Mouse (Mus musculus) ovary, postnatal 14 days (tissue): ENCODE measurements around the gene Rps15.

ENCODE experiments used
- DNase-seq: peaks from one replicate; pipeline ENCODE4 v3.0.0; 2022; ENCODE audit warnings: low spot score

Gene Rps15

DNA sequence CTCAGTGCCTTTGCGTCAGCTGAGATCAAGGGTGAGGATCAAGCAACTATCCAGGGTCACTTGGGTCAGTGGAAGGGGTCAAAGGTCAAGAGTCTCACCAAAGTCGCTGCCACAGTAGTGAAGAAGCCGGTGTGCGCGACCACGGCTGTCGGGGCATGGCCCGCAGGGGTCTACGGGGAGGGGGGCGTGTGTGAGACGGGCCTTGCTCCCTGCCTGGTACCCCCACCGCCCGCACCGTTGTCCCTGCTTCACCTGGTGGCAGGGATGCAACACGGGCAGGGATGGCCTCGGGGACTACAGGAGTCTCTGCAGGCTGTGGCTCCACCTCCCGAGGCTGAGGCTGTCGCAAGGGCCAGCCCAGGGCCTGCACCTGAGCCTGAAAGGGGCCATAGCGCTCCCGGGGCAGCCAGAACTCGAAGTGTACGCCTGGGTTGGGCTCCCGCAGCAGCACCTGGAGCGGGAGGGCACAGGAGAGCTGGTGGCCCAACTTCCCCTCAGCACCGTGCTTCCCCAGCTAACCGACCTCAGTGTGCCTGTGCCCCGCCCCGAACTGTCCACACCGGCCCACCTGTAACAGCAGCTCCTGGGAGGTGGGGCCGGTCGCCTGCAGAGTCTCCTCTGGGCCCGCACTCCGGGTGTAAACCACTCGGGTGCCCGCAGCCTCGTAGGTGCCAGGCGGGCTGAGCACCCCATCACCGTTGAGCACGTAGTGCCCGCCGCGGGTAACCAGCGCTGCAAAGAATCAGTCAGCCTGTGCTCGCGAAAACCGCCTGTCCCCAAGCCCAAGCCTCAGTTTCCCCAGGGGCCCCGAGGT is 49.4 kb downstream of the Rps15 start:
- no peak for DNase-seq

DNA sequence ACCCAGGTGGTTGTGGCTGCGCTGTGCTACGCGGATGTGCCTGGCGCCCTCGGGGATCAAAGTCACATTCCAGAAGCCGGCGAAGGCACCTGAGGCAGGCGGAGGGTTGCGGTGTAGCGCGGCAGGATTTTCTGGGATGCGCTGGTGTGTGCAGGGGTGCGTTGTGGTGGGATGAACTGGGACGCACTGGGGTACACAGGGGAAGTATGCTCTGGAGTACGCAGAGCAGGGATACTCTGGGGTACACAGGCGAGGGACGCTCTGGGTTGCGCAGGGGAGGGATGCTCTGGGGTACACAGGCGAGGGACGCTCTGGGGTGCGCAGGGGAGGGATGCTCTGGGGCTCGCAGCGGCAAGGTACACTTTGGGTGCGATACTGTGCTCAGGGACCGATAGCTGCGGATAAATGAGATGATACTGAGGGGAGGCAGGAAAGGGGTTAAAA is 50.1 kb downstream of the Rps15 start:
- no peak for DNase-seq

DNA sequence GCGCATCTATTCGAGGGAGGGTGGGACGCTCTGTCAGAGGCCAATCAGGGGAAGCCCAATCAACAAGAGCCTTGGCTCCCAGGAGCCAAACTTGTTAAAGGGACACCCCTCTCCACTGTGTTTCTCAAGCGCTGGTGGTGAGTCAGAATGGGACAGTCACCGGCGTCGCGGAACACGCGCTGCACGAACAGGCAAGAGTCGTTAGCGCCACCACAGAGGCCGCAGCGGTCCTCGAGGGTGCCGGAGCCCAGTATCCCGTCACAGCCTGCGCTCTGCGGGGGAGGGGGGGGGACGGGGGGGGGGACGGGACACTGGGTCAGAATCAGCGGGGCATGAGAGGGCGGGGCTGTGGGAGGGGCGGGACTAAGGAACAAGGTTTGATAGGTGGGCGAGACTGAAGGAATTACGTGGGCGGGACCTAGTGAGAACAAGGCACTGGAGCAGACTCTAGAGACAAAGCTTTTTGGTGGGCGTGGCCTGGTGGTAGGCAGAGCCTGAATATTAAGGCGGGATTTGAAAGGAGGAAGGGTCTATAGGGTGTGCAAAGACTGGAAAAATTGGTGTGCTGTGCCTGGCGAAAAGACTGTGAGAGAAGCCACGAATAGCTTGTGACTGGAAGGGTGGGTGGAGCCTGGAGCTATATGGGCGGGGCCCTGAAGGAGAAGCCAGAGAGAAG is 50.6 kb downstream of the Rps15 start:
- DNase-seq: no peak

DNA sequence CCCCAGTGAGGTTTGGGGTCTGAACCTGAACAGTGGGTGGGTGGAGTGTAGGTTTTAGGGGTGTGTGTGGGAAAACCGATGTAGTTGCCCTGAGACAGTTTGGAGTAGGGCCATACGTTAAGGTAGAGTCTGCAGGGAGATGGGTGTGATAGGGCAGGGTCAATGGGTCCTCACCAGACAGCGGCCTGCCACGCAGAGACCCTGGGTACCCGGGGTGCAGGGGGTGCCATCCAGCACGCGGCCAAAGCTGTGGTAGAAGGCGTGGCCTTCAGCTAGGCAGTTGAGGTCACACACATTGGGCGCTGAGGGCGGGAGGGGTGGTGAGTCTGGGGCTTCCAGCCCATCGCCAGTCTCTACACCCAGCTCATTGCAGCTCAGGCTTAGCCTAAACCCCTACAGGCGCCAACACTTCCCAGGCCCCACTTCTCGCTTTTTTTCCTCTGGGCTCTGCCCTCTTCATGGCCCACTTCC is 51.2 kb downstream of the Rps15 start:
- no peak for DNase-seq
